Mouse (Mus musculus): Measurements from ENCODE around the gene Hmg20b. TPM values are rescaled to one million over a fixed set of nuclear protein-coding genes. Genes with fewer than 3 reads are reported as not detected.

The Hmg20b gene
- total RNA-seq, 1 experiment from 2014 or later, result 33.2 TPM

DNA sequence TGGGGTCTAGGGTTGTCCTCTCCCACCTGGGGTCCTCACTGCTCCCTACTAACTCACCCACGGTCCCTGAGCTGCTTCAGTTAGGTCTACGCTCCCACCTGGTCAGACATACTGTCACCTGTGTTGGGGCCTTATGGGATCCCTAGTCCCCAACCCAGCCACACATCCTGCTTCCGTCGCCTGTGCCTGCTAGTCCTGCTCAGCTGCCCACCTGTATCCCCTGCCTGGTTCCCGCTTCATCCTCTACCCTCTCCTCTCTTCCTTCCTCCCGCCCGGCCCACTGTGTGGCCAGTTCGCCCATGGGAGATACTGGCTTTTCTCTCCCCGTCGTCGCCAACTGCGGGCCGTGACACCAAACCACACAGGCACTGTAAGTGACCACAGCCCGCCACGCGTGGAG is 34.7 kb downstream of the Hmg20b start:
- no peak for ATAC-seq (replicated peaks; ENCODE audit: low read depth, poor library complexity, severe bottlenecking)

DNA sequence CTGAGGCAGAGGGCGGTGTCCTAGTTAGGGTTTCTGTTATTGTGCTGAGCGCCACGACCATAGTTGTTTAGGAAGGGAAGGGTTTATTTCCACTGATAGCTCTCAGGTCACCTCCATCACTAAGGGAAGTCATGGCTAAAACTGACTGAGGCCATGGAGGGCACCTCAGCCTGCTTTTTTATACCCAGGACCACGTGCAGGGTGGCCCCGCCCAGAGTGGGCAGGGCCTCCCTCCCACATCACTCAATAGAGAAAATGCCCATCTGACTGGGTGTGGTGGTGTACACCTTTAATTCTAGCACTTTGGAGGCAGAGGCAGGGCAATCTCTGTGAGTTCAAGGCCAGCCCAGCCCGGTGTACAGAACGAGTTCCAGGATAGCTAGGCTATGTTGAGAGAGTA is 36.1 kb downstream of the Hmg20b start:
- ATAC-seq (replicated peaks; ENCODE audit: low read depth, poor library complexity, severe bottlenecking), result no peak

DNA sequence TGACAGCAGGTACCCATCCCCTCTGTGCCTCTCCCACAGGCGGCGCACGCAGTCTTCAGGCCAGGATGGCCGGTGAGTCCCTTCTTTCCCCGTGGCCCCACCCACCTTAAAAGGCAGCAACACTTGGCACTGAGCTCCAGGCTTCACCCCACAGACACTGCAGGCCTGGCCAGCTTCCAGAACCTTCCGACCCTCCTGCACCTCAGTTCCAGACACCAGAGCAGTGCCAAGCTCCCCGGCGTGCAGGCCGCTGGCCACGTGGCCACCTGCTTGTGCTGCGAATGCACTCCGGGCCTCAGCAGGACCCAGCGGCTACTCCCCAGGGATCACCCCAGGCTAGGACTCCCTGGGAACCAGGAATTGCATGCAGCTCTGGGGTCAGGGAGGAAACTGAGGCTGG is 36.7 kb downstream of the Hmg20b start:
- ATAC-seq (replicated peaks; ENCODE audit: low read depth, poor library complexity, severe bottlenecking), result no peak

DNA sequence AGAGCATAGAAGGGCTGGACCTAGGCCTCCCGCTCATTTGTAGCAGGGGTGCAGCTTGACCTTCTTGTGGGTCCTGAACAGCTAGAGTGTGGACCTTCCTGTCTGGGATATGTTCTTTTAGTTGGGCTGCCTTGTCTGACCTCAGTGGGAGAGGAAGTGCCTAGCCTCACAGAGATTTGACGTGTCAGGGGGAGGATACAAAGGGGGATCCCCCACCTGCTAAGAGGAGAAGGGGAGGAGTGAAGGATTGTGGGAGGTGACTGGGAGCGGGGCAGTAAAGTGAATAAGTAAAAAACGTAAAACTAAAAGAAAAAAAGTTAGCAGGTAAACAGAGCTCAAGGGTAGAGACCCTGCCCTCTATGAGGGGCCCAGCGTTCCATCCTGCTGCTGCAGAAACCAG is 40.7 kb downstream of the Hmg20b start:
- no peak for ATAC-seq (replicated peaks; ENCODE audit: low read depth, poor library complexity, severe bottlenecking)

- no peak for ATAC-seq (replicated peaks; ENCODE audit: low read depth, poor library complexity, severe bottlenecking)
Observed at GRCm38 (mm10) chr10:81306837-81307682, 43.2 kb downstream of the Hmg20b start.

- no peak for ATAC-seq (replicated peaks; ENCODE audit: low read depth, poor library complexity, severe bottlenecking)
Observed at GRCm38 (mm10) chr10:81306173-81306668, 44.1 kb downstream of the Hmg20b start.

GRCm38 (mm10) chr10:81305663-81306062 is 44.6 kb downstream of the Hmg20b start:
- ATAC-seq (replicated peaks; ENCODE audit: low read depth, poor library complexity, severe bottlenecking), result no peak

- peak; percentile 79 for ATAC-seq (replicated peaks; ENCODE audit: low read depth, poor library complexity, severe bottlenecking)
Observed at GRCm38 (mm10) chr10:81304597-81305238, 45.6 kb downstream of the Hmg20b start.

GRCm38 (mm10) chr10:81303761-81304160 is 46.5 kb downstream of the Hmg20b start:
- 0 out of 2 replicates have a peak, but pooled peaks have one; percentile 21 for ATAC-seq (replicated peaks; ENCODE audit: low read depth, poor library complexity, severe bottlenecking)

- peak; percentile 7 for ATAC-seq (replicated peaks; ENCODE audit: low read depth, poor library complexity, severe bottlenecking)
Observed at GRCm38 (mm10) chr10:81303258-81303657, 47.0 kb downstream of the Hmg20b start.

GRCm38 (mm10) chr10:81302781-81303218 is 47.5 kb downstream of the Hmg20b start:
- ATAC-seq (replicated peaks; ENCODE audit: low read depth, poor library complexity, severe bottlenecking), result no peak

GRCm38 (mm10) chr10:81302288-81302687 is 48.0 kb downstream of the Hmg20b start:
- ATAC-seq (replicated peaks; ENCODE audit: low read depth, poor library complexity, severe bottlenecking), result no peak

DNA sequence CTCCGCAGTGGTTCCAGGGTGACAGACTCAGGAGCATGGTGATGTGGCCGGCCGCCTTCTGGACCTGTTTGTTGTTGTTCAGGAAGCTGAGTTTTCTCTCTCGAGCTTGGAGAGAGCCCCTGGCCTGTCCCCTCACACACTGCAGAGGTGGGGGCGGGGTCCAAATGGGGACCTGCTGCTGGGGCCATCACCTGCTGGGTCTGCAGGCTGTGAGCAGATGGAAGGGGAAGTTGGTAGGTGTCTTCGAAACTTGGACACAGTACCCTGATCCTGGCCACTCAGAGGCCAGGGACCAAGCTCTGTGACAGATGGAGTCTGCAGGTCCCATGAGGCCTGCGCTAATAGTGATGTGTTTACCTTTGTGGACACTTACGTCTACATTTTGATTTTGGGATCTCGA is 49.0 kb downstream of the Hmg20b start:
- ATAC-seq (replicated peaks; ENCODE audit: low read depth, poor library complexity, severe bottlenecking), result no peak

DNA sequence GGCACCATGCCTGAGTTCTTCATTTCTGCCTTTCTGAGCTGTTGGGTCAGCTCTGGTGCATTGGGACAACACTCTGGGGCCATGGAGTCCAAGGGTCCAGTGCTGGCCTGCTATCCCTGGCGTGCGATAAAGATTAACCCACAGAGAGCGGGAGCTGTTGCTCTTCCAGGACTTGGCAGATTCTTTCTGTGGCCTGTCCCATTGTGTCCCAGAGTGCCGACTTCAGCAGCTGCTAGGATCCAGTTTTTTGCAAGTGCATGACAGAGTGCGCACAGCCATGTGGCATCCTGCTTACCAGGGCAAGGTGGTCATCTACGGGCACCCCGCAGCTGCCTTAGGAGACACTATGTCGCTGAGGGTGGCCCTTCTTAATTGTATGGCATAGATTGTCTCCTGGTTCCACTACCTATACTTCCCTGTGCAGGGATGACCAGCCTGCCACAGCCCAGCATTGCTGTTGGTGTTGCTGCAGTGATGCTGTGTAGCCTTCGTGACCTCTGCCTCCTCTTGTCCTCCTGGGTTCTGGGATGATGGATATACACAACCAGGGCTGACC is 49.9 kb downstream of the Hmg20b start:
- ATAC-seq (replicated peaks; ENCODE audit: low read depth, poor library complexity, severe bottlenecking), result no peak

DNA sequence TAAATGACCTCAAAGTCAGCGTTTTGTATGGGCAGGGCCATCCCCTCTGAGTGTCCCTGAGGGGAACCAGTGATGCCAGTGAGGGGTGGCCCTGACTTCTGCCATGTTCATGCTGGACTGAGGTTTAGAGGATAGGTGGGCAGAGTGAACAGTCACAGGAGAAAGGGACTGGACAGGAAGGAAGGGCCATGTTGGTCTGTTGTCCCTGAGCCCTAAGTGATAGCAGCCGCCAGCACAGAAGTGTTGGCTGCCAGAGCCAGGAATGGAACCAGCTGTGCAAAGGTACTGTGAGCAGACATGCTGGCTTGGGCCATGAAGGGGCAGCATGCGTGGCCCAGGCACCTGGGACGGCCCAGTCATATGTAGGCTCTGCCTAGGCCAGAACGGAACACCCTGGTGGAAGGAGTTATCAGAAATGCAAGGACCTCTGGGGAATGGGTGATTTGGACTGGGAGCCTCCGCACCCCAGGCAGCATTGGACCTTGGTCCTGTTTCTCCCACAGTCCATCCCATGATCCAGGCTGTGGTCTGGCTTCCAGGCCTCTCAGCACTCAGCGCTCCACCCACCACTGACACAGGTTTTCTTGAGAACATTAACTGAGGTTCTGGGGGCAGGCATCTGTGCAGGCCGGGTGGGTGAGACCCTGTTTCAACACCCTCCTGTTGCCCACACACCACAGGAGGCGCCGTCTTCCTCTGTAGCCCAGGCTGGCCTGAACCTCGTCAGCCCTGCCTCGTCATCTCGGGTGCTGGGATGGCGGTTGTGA is 50.5 kb downstream of the Hmg20b start:
- no peak for ATAC-seq (replicated peaks; ENCODE audit: low read depth, poor library complexity, severe bottlenecking)

DNA sequence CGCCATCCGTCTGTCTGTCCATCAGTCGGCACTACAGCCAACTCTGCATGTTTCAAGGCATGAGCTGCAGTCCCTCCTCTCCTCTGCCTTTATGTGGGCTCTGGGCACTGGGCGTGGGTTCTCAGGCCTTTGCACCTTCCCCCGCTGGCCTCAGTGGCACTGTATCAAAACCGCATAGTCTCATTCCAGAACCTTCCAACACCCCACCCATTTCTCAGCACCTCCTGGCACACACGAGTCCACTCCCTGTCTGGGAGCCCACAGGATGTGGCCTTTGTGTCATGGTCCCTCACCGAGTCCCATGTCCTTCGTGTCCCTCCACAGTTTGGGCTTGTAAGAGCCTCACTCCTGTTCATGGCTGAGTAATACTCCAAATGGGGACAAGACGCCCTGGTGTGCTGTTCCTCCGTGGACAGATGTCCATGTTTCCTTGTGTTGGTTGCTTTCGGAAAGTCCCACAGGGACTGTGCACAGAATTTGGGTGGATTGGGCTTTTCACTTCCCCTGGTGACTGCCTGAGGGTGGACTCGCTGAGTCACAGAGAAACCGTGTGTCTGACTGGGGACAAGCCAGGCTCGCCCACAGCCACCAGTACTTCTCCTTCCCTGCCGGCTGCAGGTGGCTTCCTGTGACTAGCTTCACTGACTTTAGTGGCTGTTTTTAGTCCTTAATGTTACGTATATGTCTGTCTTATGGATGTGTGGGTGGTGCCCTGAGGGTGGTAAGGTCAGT is 51.7 kb downstream of the Hmg20b start:
- ATAC-seq (replicated peaks; ENCODE audit: low read depth, poor library complexity, severe bottlenecking), result peak; percentile 53

- peak; percentile 67 for ATAC-seq (replicated peaks; ENCODE audit: low read depth, poor library complexity, severe bottlenecking)
Observed at GRCm38 (mm10) chr10:81297845-81298244, 52.4 kb downstream of the Hmg20b start.

GRCm38 (mm10) chr10:81297246-81297645 is 53.0 kb downstream of the Hmg20b start:
- no peak for ATAC-seq (replicated peaks; ENCODE audit: low read depth, poor library complexity, severe bottlenecking)

Measured in common myeloid progenitor, adult 5-6 weeks (primary cell).